ENCODE assay signal across 12 mouse cellular contexts in the genomic region with DNA sequence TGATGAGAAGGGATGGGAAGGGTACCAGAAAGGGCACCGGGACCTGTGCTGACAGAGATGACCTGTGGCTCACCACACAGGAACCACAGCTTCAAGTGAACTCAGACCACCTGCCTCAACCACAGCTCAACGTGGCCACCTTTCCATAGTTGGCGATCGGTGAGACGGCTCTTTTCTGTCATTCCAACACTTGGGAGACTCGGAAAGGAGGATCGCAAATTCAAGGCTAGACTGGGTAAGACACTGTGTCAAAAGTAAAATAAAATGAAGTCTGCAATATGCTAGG. TPM values are rescaled to one million over a fixed set of nuclear protein-coding genes. Genes with fewer than 3 reads are reported as not detected.
DNase-seq lines count a peak whose midpoint lies in the region; ATAC-seq and TF ChIP-seq lines count a peak whose summit lies in the region.
"Had no signal": no experiment of that assay in that cellular context is flagged by ENCODE, and none has a peak within 500 bp of the region (broad histone marks: within the 10 kb centered on the region; RNA-seq: fewer than 3 reads in every experiment).

No protein-coding gene starts in this region.

- H3K27ac ChIP-seq in heart, embryonic 16.5 days (ENCODE audit: low read length), result peak overlapping the region; percentile 96
- peak overlapping the region; percentile 99 for H3K27ac ChIP-seq in lung, embryonic 16.5 days (ENCODE audit: low read length)
- H3K27ac ChIP-seq in embryonic facial prominence, embryonic 15.5 days (replicated peaks), result peak overlapping the region; percentile 81
- peak overlapping the region; percentile 72; the same call in 1 of the 2 replicates for H3K27ac ChIP-seq in stomach, embryonic 15.5 days

- no peaks in the 10 kb centered on the region for H3K27me3 ChIP-seq in heart, embryonic 16.5 days (ENCODE audit: control insufficient read depth, insufficient read depth, low read length)
- no peaks in the 10 kb centered on the region for H3K27me3 ChIP-seq in lung, embryonic 16.5 days (ENCODE audit: control insufficient read depth, insufficient read depth, low read depth, low read length)
- no peaks in the 10 kb centered on the region for H3K27me3 ChIP-seq in embryonic facial prominence, embryonic 15.5 days
- H3K27me3 ChIP-seq in stomach, embryonic 15.5 days (replicated peaks), result no peaks in the 10 kb centered on the region
- H3K27me3 ChIP-seq: CH12.LX had no signal

- no peak for ATAC-seq in heart, embryonic 16.5 days (replicated peaks; ENCODE audit: extremely low read depth, insufficient read depth, low FRiP score)
- ATAC-seq in lung, embryonic 16.5 days (ENCODE audit: low read depth), result no peak
- ATAC-seq in embryonic facial prominence, embryonic 15.5 days (ENCODE audit: insufficient number of reproducible peaks, low FRiP score, low TSS enrichment, low read depth), result no peak
- no peak for ATAC-seq in stomach, embryonic 15.5 days (ENCODE audit: insufficient read depth, low FRiP score, low read depth)
- ATAC-seq: forebrain, embryonic 16.5 days had no signal

- H3K4me3 ChIP-seq in heart, embryonic 16.5 days (ENCODE audit: low read length), result no peak overlapping the region
- no peak overlapping the region for H3K4me3 ChIP-seq in lung, embryonic 16.5 days (ENCODE audit: low read length)
- H3K4me3 ChIP-seq in lung, adult 2 months (replicated peaks; ENCODE audit: extremely low read depth, low read depth, low read length), result no peak overlapping the region
- H3K4me3 ChIP-seq in embryonic facial prominence, embryonic 15.5 days (replicated peaks), result no peak overlapping the region
- H3K4me3 ChIP-seq in stomach, embryonic 15.5 days (replicated peaks), result no peak overlapping the region

- H3K9me3 ChIP-seq in heart, embryonic 16.5 days (replicated peaks; ENCODE audit: control insufficient read depth, low read length), result no peaks in the 10 kb centered on the region
- H3K9me3 ChIP-seq in lung, embryonic 16.5 days (ENCODE audit: control insufficient read depth, low read length), result no peaks in the 10 kb centered on the region
- H3K9me3 ChIP-seq in embryonic facial prominence, embryonic 15.5 days (replicated peaks), result no peaks in the 10 kb centered on the region
- no peaks in the 10 kb centered on the region for H3K9me3 ChIP-seq in stomach, embryonic 15.5 days

- peak overlapping the region; percentile 37 for H3K9ac ChIP-seq in heart, embryonic 16.5 days (ENCODE audit: low read length)
- 0 out of 2 replicates have a peak overlapping the region, but pooled peaks have one; percentile 48 for H3K9ac ChIP-seq in lung, embryonic 16.5 days (ENCODE audit: low read length)
- no peak overlapping the region for H3K9ac ChIP-seq in embryonic facial prominence, embryonic 15.5 days
- no peak overlapping the region for H3K9ac ChIP-seq in stomach, embryonic 15.5 days

- peak overlapping the region; percentile 70 for H3K4me2 ChIP-seq in heart, embryonic 16.5 days (ENCODE audit: low read depth, low read length)
- no peak overlapping the region for H3K4me2 ChIP-seq in lung, embryonic 16.5 days (ENCODE audit: low read depth, low read length)
- H3K4me2 ChIP-seq in embryonic facial prominence, embryonic 15.5 days (replicated peaks), result 0 out of 2 replicates have a peak overlapping the region, but pooled peaks have one; percentile 24
- H3K4me2 ChIP-seq in stomach, embryonic 15.5 days, result no peak overlapping the region

- TF ChIP-seq CTCF in lung, adult 2 months (IDR thresholded peaks at IDR 0.05; ENCODE audit: insufficient read depth, low read length), result no peak

- WGBS in heart, embryonic 16.5 days, result 57% methylated on average over 7 of the region's 7 CpGs
- 67% methylated on average over 7 of the region's 7 CpGs for WGBS in lung, embryonic 16.5 days
- WGBS in lung, adult 2 months, result 36% methylated on average over 7 of the region's 7 CpGs
- WGBS in embryonic facial prominence, embryonic 15.5 days, result 76% methylated on average over 7 of the region's 7 CpGs
- WGBS in stomach, embryonic 15.5 days, result 78% methylated on average over 7 of the region's 7 CpGs

- H3K4me1 ChIP-seq in heart, embryonic 16.5 days (ENCODE audit: control insufficient read depth, insufficient read depth, low read length), result peaks cover 54% of the 10 kb centered on the region
- H3K4me1 ChIP-seq in lung, embryonic 16.5 days (replicated peaks; ENCODE audit: control insufficient read depth, insufficient read depth, low read length), result peaks cover 61% of the 10 kb centered on the region
- H3K4me1 ChIP-seq in lung, adult 2 months (ENCODE audit: control insufficient read depth, insufficient read depth, low read length), result peaks cover 50% of the 10 kb centered on the region
- peaks cover 65% of the 10 kb centered on the region for H3K4me1 ChIP-seq in embryonic facial prominence, embryonic 15.5 days
- peaks cover 51% of the 10 kb centered on the region for H3K4me1 ChIP-seq in stomach, embryonic 15.5 days

- no peak for DNase-seq in heart, adult 11 months
- no peak for DNase-seq in lung, adult 2 months
- no peak for DNase-seq in cerebellum, adult 18-20 months
- DNase-seq: right cerebral cortex, adult 18-20 months had no signal

- no peak for TF ChIP-seq POLR2A in lung, adult 2 months (IDR thresholded peaks at IDR 0.05; ENCODE audit: borderline replicate concordance, extremely low read depth, low read depth, low read length)

- no peaks in the 10 kb centered on the region for H3K36me3 ChIP-seq in heart, embryonic 16.5 days (ENCODE audit: control insufficient read depth, insufficient read depth)
- H3K36me3 ChIP-seq in lung, embryonic 16.5 days (ENCODE audit: control insufficient read depth, insufficient read depth, low read length), result no peaks in the 10 kb centered on the region
- H3K36me3 ChIP-seq in embryonic facial prominence, embryonic 15.5 days, result no peaks in the 10 kb centered on the region
- no peaks in the 10 kb centered on the region for H3K36me3 ChIP-seq in stomach, embryonic 15.5 days

RNA-seq across cellular contexts. Expression of a gene that starts 0.7 kb away (rescaled TPM):
- polyA plus RNA-seq in heart, embryonic 16.5 days (2015; fragmentation: Nextera tagmentation; extraction: Ambion mirVana), result 17.1 and 17.2 TPM in 2 replicates
- 6.6 and 8.6 TPM in 2 replicates for polyA plus RNA-seq in lung, embryonic 16.5 days (2015; fragmentation: Nextera tagmentation; extraction: Ambion mirVana)
- polyA plus RNA-seq in lung, adult 2 months (2012; rRNA removed), result 75.7 and 93.4 TPM in 2 replicates
- polyA plus RNA-seq in embryonic facial prominence, embryonic 15.5 days (2015; fragmentation: Nextera tagmentation; extraction: Ambion mirVana), result 2.9 and 3.4 TPM in 2 replicates
- 2.7 and 3.3 TPM in 2 replicates for polyA plus RNA-seq in stomach, embryonic 15.5 days (2015; fragmentation: Nextera tagmentation; extraction: Ambion mirVana)

RNA-seq across cellular contexts. Expression of a gene that starts 25.8 kb away (rescaled TPM):
- not detected in 2 replicates for polyA plus RNA-seq in heart, embryonic 16.5 days (2015; fragmentation: Nextera tagmentation; extraction: Ambion mirVana)
- 0.18 and 0.33 TPM in 2 replicates for polyA plus RNA-seq in lung, embryonic 16.5 days (2015; fragmentation: Nextera tagmentation; extraction: Ambion mirVana)
- polyA plus RNA-seq in lung, adult 2 months (2012; rRNA removed), result 0.33 TPM in 1 of 2 replicates, not detected in the other
- 24.0 and 32.3 TPM in 2 replicates for polyA plus RNA-seq in embryonic facial prominence, embryonic 15.5 days (2015; fragmentation: Nextera tagmentation; extraction: Ambion mirVana)
- polyA plus RNA-seq in stomach, embryonic 15.5 days (2015; fragmentation: Nextera tagmentation; extraction: Ambion mirVana), result 8.5 and 11.6 TPM in 2 replicates
- polyA plus RNA-seq: forebrain, embryonic 16.5 days; hindbrain, embryonic 11.5 days; neural tube, embryonic 11.5 days had no signal

RNA-seq across cellular contexts. Expression of a gene that starts 26.9 kb away (rescaled TPM):
- 0.43 and 0.66 TPM in 2 replicates for polyA plus RNA-seq in heart, embryonic 16.5 days (2015; fragmentation: Nextera tagmentation; extraction: Ambion mirVana)
- 1.3 and 1.7 TPM in 2 replicates for polyA plus RNA-seq in lung, embryonic 16.5 days (2015; fragmentation: Nextera tagmentation; extraction: Ambion mirVana)
- 7.2 and 9.0 TPM in 2 replicates for polyA plus RNA-seq in lung, adult 2 months (2012; rRNA removed)
- 4.2 and 4.6 TPM in 2 replicates for polyA plus RNA-seq in embryonic facial prominence, embryonic 15.5 days (2015; fragmentation: Nextera tagmentation; extraction: Ambion mirVana)
- polyA plus RNA-seq in stomach, embryonic 15.5 days (2015; fragmentation: Nextera tagmentation; extraction: Ambion mirVana), result 0.72 and 1.1 TPM in 2 replicates

RNA-seq across cellular contexts. Expression of a gene that starts 27.0 kb away (rescaled TPM):
- polyA plus RNA-seq in heart, embryonic 16.5 days (2015; fragmentation: Nextera tagmentation; extraction: Ambion mirVana), result 75.7 and 75.8 TPM in 2 replicates
- polyA plus RNA-seq in lung, embryonic 16.5 days (2015; fragmentation: Nextera tagmentation; extraction: Ambion mirVana), result 79.8 and 94.4 TPM in 2 replicates
- 51.7 and 61.9 TPM in 2 replicates for polyA plus RNA-seq in lung, adult 2 months (2012; rRNA removed)
- polyA plus RNA-seq in embryonic facial prominence, embryonic 15.5 days (2015; fragmentation: Nextera tagmentation; extraction: Ambion mirVana), result 97.5 and 100 TPM in 2 replicates
- polyA plus RNA-seq in stomach, embryonic 15.5 days (2015; fragmentation: Nextera tagmentation; extraction: Ambion mirVana), result 109 and 115 TPM in 2 replicates

RNA-seq across cellular contexts. Expression of a gene that starts 44.7 kb away (rescaled TPM):
- 3.0 and 4.0 TPM in 2 replicates for polyA plus RNA-seq in heart, embryonic 16.5 days (2015; fragmentation: Nextera tagmentation; extraction: Ambion mirVana)
- 7.4 and 7.6 TPM in 2 replicates for polyA plus RNA-seq in lung, embryonic 16.5 days (2015; fragmentation: Nextera tagmentation; extraction: Ambion mirVana)
- 2.7 and 3.3 TPM in 2 replicates for polyA plus RNA-seq in lung, adult 2 months (2012; rRNA removed)
- 3.8 and 4.2 TPM in 2 replicates for polyA plus RNA-seq in embryonic facial prominence, embryonic 15.5 days (2015; fragmentation: Nextera tagmentation; extraction: Ambion mirVana)
- polyA plus RNA-seq in stomach, embryonic 15.5 days (2015; fragmentation: Nextera tagmentation; extraction: Ambion mirVana), result 2.0 and 2.7 TPM in 2 replicates

Comparison
In these comparisons a context has a peak if more than half of its experiments do, and no peak if none do; other contexts are left out.
1. H3K4me2 ChIP-seq: peak in heart, embryonic 16.5 days (single experiment) and embryonic facial prominence, embryonic 15.5 days (single experiment); none in lung, embryonic 16.5 days (single experiment) and stomach, embryonic 15.5 days (single experiment).
2. H3K9ac ChIP-seq: peak in heart, embryonic 16.5 days (single experiment) and lung, embryonic 16.5 days (single experiment); none in embryonic facial prominence, embryonic 15.5 days (single experiment) and stomach, embryonic 15.5 days (single experiment).
3. Peak in every context shown above with its lines, with median percentiles within 50 percentile points of each other: H3K27ac ChIP-seq.